Mouse (Mus musculus) granulocyte monocyte progenitor cell, adult 5-6 weeks (primary cell): ENCODE data around the gene Kmo. TPM values are rescaled to one million over a fixed set of nuclear protein-coding genes. Genes with fewer than 3 reads are reported as not detected.

Experiments used
- ATAC-seq: replicated peaks from 2 replicates; pipeline ENCODE4 v1.8.0; 2016; ENCODE audit warnings: mild to moderate bottlenecking, moderate TSS enrichment, inconsistent platforms; ENCODE audit not compliant: poor library complexity, severe bottlenecking
- total RNA-seq, 2 experiments: library from RNA; stranded (forward) in 1 of 2; stranded (reverse) in 1 of 2; fragments of 200-712, 200-1000 nt in 1 of 2; fragments of >200 nt in 1 of 2; fragmentation: Nextera tagmentation in 1 of 2; gene quantifications; 2 replicates each; pipeline ENCODE4 v1.2.3; 2014 to 2017

Kmo gene
- total RNA-seq (2014; fragmentation: Nextera tagmentation) (3.9 and 9.0 TPM in 2 replicates), total RNA-seq (2017) (2.5 and 7.7 TPM in 2 replicates)

GRCm38 (mm10) chr1:175619814-175620431 lies at the start of gene Kmo:
Gene Kmo, plus strand, starts transcription at chr1:175620381.
- no peak for ATAC-seq

- ATAC-seq: no peak
These were observed 46.1 kb upstream of the Kmo start for GRCm38 (mm10) chr1:175574129-175574528.

- no peak for ATAC-seq
These were observed 41.6 kb upstream of the Kmo start for GRCm38 (mm10) chr1:175578425-175579096.

- ATAC-seq: no peak
These were observed 40.5 kb upstream of the Kmo start for GRCm38 (mm10) chr1:175579598-175580235.

GRCm38 (mm10) chr1:175580346-175580745 lies 39.8 kb upstream of the Kmo start:
- ATAC-seq: no peak

GRCm38 (mm10) chr1:175582799-175583198 lies 37.4 kb upstream of the Kmo start:
- ATAC-seq: no peak

- ATAC-seq: no peak
These were observed 34.9 kb upstream of the Kmo start for GRCm38 (mm10) chr1:175585267-175585666.

- no peak for ATAC-seq
These were observed 33.5 kb upstream of the Kmo start for GRCm38 (mm10) chr1:175586656-175587055.

GRCm38 (mm10) chr1:175592832-175593231 lies 27.3 kb upstream of the Kmo start:
- no peak for ATAC-seq

GRCm38 (mm10) chr1:175602231-175602630 lies 17.9 kb upstream of the Kmo start:
- ATAC-seq: peak; percentile 44

- no peak for ATAC-seq
These were observed 16.8 kb upstream of the Kmo start for GRCm38 (mm10) chr1:175603390-175603789.

- no peak for ATAC-seq
These were observed 12.9 kb upstream of the Kmo start for GRCm38 (mm10) chr1:175607308-175607707.

GRCm38 (mm10) chr1:175607838-175608585 lies 12.2 kb upstream of the Kmo start:
- no peak for ATAC-seq

- ATAC-seq: no peak
These were observed 11.5 kb upstream of the Kmo start for GRCm38 (mm10) chr1:175608708-175609107.

GRCm38 (mm10) chr1:175614992-175615391 lies 5.2 kb upstream of the Kmo start:
- ATAC-seq: no peak

- no peak for ATAC-seq
These were observed 3.5 kb downstream of the Kmo start for GRCm38 (mm10) chr1:175623656-175624055.

- peak; percentile 91 for ATAC-seq
These were observed 5.2 kb downstream of the Kmo start, which contains the start of gene Fh1 for GRCm38 (mm10) chr1:175625257-175625879. Gene Fh1, minus strand, starts transcription at chr1:175625635.

GRCm38 (mm10) chr1:175625990-175626692 lies 6.0 kb downstream of the Kmo start:
- peak; percentile 36 for ATAC-seq

GRCm38 (mm10) chr1:175629248-175629647 lies 9.1 kb downstream of the Kmo start:
- no peak for ATAC-seq

- no peak for ATAC-seq
These were observed 10.2 kb downstream of the Kmo start for GRCm38 (mm10) chr1:175630345-175630744.
